Mouse (Mus musculus): ENCODE measurements around the gene Gm10577. TPM values are rescaled to one million over a fixed set of nuclear protein-coding genes. Genes with fewer than 3 reads are reported as not detected.

Gene Gm10577
- not detected in 2 replicates for polyA plus RNA-seq (2012; rRNA removed)

- Histone ChIP-seq H3K27ac (ENCODE audit: insufficient read depth, low read length) (no peak within 1 kb of the TSS), H3K4me1 (ENCODE audit: control insufficient read depth, insufficient read depth, low read length) (no peaks in the 10 kb centered on the region), H3K4me3 (ENCODE audit: insufficient read depth, low read length) (no peak within 1 kb of the TSS)
- TF ChIP-seq CTCF (IDR thresholded peaks at IDR 0.05; ENCODE audit: extremely low read depth, insufficient read depth, low read length) (no peak), POLR2A (IDR thresholded peaks at IDR 0.05; ENCODE audit: extremely low read depth, insufficient read depth, low read length) (no peak)
Observed at GRCm38 (mm10) chr4:101020596-101020995, at the start of gene Gm10577. Gene Gm10577 (minus strand): TSS chr4:101020696.

GRCm38 (mm10) chr4:101069154-101069971 is 48.9 kb upstream of the Gm10577 start:
- TF ChIP-seq CTCF (IDR thresholded peaks at IDR 0.05; ENCODE audit: extremely low read depth, insufficient read depth, low read length) = no peak
- TF ChIP-seq POLR2A (IDR thresholded peaks at IDR 0.05; ENCODE audit: extremely low read depth, insufficient read depth, low read length) = no peak
- peaks cover 3% of the 10 kb centered on the region; the same call in 1 of the 2 replicates for H3K4me1 ChIP-seq (ENCODE audit: control insufficient read depth, insufficient read depth, low read length)

GRCm38 (mm10) chr4:101068786-101069153 is 48.3 kb upstream of the Gm10577 start, which contains the start of gene Raver2:
Gene Raver2 (plus strand): TSS chr4:101068983.
- Histone ChIP-seq H3K4me1 (ENCODE audit: control insufficient read depth, insufficient read depth, low read length) (peaks cover 3% of the 10 kb centered on the region; the same call in 1 of the 2 replicates), H3K27ac (ENCODE audit: insufficient read depth, low read length) (no peak within 1 kb of the TSS), H3K4me3 (ENCODE audit: insufficient read depth, low read length) (peak within 1 kb of the TSS; percentile 53)
- no peak for TF ChIP-seq POLR2A (IDR thresholded peaks at IDR 0.05; ENCODE audit: extremely low read depth, insufficient read depth, low read length)
- TF ChIP-seq CTCF (IDR thresholded peaks at IDR 0.05; ENCODE audit: extremely low read depth, insufficient read depth, low read length) = no peak

More at GRCm38 (mm10) chr4:101069154-101069971, 48.9 kb upstream of the Gm10577 start:
- peak overlapping the region; percentile 53 for H3K4me3 ChIP-seq (ENCODE audit: insufficient read depth, low read length)
- no peak overlapping the region for H3K27ac ChIP-seq (ENCODE audit: insufficient read depth, low read length)

- peaks cover 2% of the 10 kb centered on the region; the same call in 1 of the 2 replicates for H3K4me1 ChIP-seq (ENCODE audit: control insufficient read depth, insufficient read depth, low read length)
- TF ChIP-seq POLR2A (IDR thresholded peaks at IDR 0.05; ENCODE audit: extremely low read depth, insufficient read depth, low read length) (no peak), CTCF (IDR thresholded peaks at IDR 0.05; ENCODE audit: extremely low read depth, insufficient read depth, low read length) (no peak)
- H3K4me3 ChIP-seq (ENCODE audit: insufficient read depth, low read length) = no peak overlapping the region
- H3K27ac ChIP-seq (ENCODE audit: insufficient read depth, low read length) = no peak overlapping the region
Observed at GRCm38 (mm10) chr4:101066401-101066800, 45.9 kb upstream of the Gm10577 start.

- Histone ChIP-seq H3K27ac (ENCODE audit: insufficient read depth, low read length) (no peak overlapping the region), H3K4me3 (ENCODE audit: insufficient read depth, low read length) (no peak overlapping the region), H3K4me1 (ENCODE audit: control insufficient read depth, insufficient read depth, low read length) (no peaks in the 10 kb centered on the region)
- TF ChIP-seq POLR2A (IDR thresholded peaks at IDR 0.05; ENCODE audit: extremely low read depth, insufficient read depth, low read length) (no peak), CTCF (IDR thresholded peaks at IDR 0.05; ENCODE audit: extremely low read depth, insufficient read depth, low read length) (no peak)
Observed at GRCm38 (mm10) chr4:101062146-101062545, 41.6 kb upstream of the Gm10577 start.

- Histone ChIP-seq H3K4me1 (ENCODE audit: control insufficient read depth, insufficient read depth, low read length) (no peaks in the 10 kb centered on the region), H3K27ac (ENCODE audit: insufficient read depth, low read length) (no peak overlapping the region), H3K4me3 (ENCODE audit: insufficient read depth, low read length) (no peak overlapping the region)
- TF ChIP-seq CTCF (IDR thresholded peaks at IDR 0.05; ENCODE audit: extremely low read depth, insufficient read depth, low read length) (no peak), POLR2A (IDR thresholded peaks at IDR 0.05; ENCODE audit: extremely low read depth, insufficient read depth, low read length) (no peak)
Observed at GRCm38 (mm10) chr4:101046576-101046975, 26.1 kb upstream of the Gm10577 start.

- H3K4me3 ChIP-seq (ENCODE audit: insufficient read depth, low read length) = no peak overlapping the region
- no peaks in the 10 kb centered on the region for H3K4me1 ChIP-seq (ENCODE audit: control insufficient read depth, insufficient read depth, low read length)
- TF ChIP-seq CTCF (IDR thresholded peaks at IDR 0.05; ENCODE audit: extremely low read depth, insufficient read depth, low read length) (no peak), POLR2A (IDR thresholded peaks at IDR 0.05; ENCODE audit: extremely low read depth, insufficient read depth, low read length) (no peak)
- no peak overlapping the region for H3K27ac ChIP-seq (ENCODE audit: insufficient read depth, low read length)
Observed at GRCm38 (mm10) chr4:101044149-101044548, 23.7 kb upstream of the Gm10577 start.

GRCm38 (mm10) chr4:101043691-101044090 is 23.2 kb upstream of the Gm10577 start:
- H3K4me1 ChIP-seq (ENCODE audit: control insufficient read depth, insufficient read depth, low read length) = no peaks in the 10 kb centered on the region
- H3K27ac ChIP-seq (ENCODE audit: insufficient read depth, low read length) = no peak overlapping the region
- H3K4me3 ChIP-seq (ENCODE audit: insufficient read depth, low read length) = no peak overlapping the region
- TF ChIP-seq CTCF (IDR thresholded peaks at IDR 0.05; ENCODE audit: extremely low read depth, insufficient read depth, low read length) = no peak
- no peak for TF ChIP-seq POLR2A (IDR thresholded peaks at IDR 0.05; ENCODE audit: extremely low read depth, insufficient read depth, low read length)

GRCm38 (mm10) chr4:101037156-101037555 is 16.7 kb upstream of the Gm10577 start:
- Histone ChIP-seq H3K4me3 (ENCODE audit: insufficient read depth, low read length) (no peak overlapping the region), H3K4me1 (ENCODE audit: control insufficient read depth, insufficient read depth, low read length) (peaks cover 11% of the 10 kb centered on the region; the same call in 1 of the 2 replicates), H3K27ac (ENCODE audit: insufficient read depth, low read length) (no peak overlapping the region)
- TF ChIP-seq CTCF (IDR thresholded peaks at IDR 0.05; ENCODE audit: extremely low read depth, insufficient read depth, low read length) (no peak), POLR2A (IDR thresholded peaks at IDR 0.05; ENCODE audit: extremely low read depth, insufficient read depth, low read length) (no peak)

- H3K27ac ChIP-seq (ENCODE audit: insufficient read depth, low read length) = no peak overlapping the region
- TF ChIP-seq CTCF (IDR thresholded peaks at IDR 0.05; ENCODE audit: extremely low read depth, insufficient read depth, low read length) (no peak), POLR2A (IDR thresholded peaks at IDR 0.05; ENCODE audit: extremely low read depth, insufficient read depth, low read length) (no peak)
- no peak overlapping the region for H3K4me3 ChIP-seq (ENCODE audit: insufficient read depth, low read length)
- H3K4me1 ChIP-seq (ENCODE audit: control insufficient read depth, insufficient read depth, low read length) = peaks cover 11% of the 10 kb centered on the region; the same call in 1 of the 2 replicates
Observed at GRCm38 (mm10) chr4:101035131-101035530, 14.6 kb upstream of the Gm10577 start.

All from cortical plate, adult 2 months (tissue).